Mouse (Mus musculus): ENCODE data around the gene Cyp2j5. TPM values are rescaled to one million over a fixed set of nuclear protein-coding genes. Genes with fewer than 3 reads are reported as not detected.
"Not testable (repeated sequence)": the region's sequence is repeated elsewhere in the genome, so short reads cannot be mapped to it uniquely, and the experiment has no call there.

Cyp2j5 gene
- not detected for total RNA-seq (2021)
- long read RNA-seq, experiment 1, partial matches to known transcripts, result 0 of 1 reads
- long read RNA-seq, experiment 1, other reads (novel, unspliced or antisense), result 1 of 1 reads
- long read RNA-seq, experiment 2, result 0 reads

DNA sequence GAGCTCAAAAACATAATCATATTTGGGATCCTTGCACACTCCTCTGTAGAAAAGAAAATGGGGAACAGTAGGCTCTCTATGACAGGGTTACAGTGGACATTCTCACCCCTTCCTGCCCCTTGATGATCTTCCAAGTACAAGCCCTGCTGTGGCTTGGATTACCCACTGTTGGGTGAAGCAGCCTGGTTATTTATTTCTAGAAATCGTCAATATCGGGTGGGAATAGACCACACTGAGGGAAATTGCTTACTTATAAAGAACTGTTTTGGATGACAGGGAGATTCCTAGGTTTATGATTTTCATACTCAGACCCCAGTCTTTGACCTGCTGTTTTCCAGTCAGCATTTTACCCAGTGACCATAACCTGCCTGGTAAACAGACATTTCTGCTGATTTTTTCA is at the start of gene Cyp2j5:
TSS of gene Cyp2j5 (minus strand) at position 164 of the 400 bp plus-strand sequence.
- intact Hi-C loops (cut with DNase I), result no loop called here
- DNase-seq, result no peak

DNA sequence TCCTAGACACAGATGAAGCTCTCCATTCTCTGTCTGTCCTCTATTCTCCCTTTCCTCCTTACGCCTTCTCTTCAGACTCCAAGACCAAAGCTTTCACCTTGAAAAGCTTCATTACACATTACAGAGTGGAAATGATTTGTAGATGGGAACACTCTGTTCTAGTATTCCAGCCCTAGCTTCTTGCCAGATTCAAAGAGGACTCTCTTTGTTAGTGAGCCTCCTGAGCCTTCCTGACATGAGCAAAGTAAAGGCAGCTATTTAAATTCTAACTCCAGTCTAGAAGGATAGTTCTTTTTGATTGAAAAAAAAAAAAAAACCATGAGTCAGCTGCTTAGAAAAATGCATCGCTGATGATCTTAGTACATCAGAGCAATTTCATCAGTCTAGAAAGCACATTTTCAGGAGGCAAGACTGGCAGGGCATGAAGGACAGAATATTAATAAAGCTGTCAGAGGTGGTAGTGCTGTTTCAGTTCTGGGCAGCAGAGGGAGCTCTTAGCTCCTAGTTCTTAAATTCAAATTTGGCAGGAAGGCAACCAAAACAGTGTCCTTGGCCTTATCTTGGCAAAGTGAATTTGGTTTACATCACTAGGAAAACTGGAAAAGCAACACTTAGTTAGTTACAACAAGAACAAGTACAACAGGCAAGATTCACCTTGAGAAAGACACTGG is 41.5 kb upstream of the Cyp2j5 start:
- DNase-seq, result peak; percentile 22 to 61
- intact Hi-C loops (cut with DNase I), result no loop called here

DNA sequence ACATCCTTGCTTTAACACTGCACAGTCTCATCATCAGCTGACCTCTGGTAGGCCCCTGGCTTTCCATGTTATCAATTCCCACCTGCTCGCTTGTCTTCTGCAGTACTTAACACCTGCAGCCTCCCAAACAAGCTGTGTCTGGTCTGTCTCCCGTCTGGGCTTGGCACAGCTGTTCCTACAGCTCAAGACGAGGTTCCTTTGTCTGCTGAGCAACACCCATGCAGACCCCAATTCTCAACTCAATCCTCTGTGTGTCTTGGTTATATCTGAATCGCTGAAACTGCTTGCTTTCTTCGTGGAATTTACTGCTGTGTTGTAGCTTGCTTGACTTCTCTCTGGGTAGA is 34.2 kb upstream of the Cyp2j5 start:
- no peak for DNase-seq
- intact Hi-C loops (cut with DNase I), result no loop called here

DNA sequence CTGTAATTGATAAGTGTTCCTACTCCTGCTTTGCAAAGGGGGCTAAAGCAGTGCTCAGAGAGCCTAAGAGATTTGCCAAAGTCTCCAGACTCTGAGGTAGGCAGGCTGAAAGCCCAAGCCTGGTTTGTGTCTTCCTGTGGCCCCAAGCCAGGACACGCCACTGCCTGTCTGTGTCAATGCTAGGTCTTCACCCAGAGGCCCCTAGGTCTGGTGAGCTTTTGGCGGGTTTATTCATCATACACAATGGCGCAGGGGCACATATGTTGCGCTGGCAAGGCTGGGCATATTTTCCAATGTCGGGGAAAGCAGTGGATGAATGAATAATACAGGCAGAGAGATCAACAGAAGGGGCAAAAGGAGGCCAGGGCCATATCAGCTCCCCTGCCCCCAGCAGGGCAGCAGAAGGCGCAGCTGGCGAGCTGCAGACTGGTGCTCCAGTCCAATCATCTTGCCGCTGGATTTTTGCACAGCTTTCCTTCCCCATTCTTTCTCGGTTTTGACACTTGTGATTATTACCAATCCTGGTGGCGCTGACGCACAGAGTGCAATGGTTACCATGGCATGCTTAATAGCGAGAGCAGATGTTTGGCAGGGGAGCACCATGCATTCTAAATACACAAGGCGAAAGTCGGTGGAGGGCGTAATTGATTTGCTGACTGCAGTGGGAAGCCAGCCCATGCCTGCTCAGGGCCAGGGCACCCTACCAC is 33.7 kb upstream of the Cyp2j5 start:
- intact Hi-C loops (cut with DNase I), result no loop called here

DNA sequence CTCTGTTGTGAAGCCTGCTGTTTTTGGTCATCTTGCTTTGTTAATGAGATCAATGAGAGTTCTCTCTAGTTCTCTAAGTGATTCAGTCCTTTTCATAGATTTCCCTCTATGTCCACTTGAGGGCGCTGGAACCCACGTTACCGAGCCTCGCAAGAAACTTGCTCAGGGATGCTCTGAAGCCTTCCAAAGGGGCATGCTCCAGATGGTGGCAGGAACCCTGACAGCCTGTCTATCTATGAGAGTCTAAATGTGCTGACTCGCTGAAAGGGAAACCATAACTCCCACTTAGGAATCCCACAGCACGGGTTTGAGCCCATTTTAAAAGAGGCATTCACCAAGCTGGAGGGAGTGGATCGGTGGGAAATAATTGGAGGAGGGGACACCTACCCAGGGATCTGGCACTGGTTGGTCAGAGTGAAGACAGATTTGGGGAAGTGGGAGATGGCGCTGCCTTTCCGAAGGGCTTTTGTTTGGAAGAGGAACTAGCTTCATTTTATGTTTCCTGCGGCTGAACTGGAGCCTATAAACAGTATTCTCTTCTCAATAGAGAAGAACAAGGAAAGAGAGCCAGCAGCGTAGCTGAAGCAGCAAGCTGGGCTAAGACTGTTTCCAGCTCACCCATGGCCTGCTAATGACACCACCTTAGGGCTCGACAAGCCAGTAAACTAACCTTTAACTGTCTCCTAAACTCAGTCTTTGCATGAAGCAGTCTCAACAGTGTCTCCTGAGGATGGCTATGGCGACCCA is 32.8 kb upstream of the Cyp2j5 start:
- peak; percentile 9 to 41 for DNase-seq
- intact Hi-C loops (cut with DNase I), result no loop called here

More for the DNA sequence above, 33.7 kb upstream of the Cyp2j5 start:
- no peak for DNase-seq

DNA sequence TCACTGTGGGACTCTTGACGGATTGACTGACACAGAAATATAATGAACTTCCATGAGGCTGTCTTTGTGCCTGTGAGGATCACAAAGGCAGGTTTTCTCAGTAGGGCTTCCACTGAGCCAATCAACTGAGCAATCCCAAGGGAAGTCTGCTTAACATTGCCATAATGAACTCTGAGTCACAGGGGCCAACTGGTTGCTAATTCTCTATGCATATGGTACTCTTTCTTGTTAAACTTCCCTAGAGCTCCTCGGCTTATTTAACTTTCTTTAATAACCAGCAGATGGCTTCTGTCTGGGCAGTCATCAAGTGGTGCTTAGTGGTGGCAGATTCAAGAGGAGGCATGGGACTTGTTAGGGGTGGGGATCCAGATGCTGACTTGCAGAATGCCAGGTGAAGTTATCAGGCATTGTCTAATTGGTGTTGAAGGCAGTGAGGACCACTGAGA is 23.4 kb upstream of the Cyp2j5 start:
- no peak for DNase-seq
- intact Hi-C loops (cut with DNase I), result no loop called here

DNA sequence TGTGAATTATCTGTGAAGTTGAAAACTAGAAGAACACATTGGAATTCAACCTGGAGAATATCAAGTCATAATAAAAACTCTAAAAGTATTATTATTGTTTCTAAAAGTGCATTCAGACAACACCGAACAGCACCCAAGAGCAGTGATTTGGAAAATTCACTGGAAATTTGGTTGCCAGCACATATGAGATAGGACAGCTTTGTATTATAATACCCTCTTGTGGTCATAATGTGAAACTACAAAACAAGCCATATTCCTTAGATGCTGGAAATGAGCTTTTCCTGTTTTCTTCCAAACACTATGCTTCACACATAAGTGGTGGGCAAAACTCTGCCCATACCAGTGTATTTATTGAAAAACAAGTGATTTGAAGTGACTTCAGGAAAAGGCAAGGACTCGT is 19.5 kb upstream of the Cyp2j5 start:
- intact Hi-C loops (cut with DNase I), result no loop called here
- no peak for DNase-seq

DNA sequence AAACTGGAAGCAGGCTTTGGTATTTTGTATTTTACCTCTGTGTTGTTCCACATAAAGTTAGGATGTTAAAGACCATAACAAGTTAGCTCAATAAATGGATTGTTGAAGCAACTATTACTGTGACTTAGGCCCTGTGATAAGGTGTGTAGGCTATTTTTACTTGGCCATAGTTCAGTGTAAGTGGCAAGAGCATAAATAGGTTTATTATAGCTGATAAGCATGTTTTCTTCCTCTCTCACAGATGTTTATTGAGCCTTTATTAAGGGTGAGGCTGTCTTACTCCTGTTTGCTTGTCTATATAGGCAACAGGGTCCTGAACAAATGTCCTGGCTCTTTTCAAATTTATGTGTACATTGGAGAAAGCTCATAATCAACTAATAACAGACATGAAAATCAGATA is 17.0 kb upstream of the Cyp2j5 start:
- no peak for DNase-seq
- intact Hi-C loops (cut with DNase I), result no loop called here

DNA sequence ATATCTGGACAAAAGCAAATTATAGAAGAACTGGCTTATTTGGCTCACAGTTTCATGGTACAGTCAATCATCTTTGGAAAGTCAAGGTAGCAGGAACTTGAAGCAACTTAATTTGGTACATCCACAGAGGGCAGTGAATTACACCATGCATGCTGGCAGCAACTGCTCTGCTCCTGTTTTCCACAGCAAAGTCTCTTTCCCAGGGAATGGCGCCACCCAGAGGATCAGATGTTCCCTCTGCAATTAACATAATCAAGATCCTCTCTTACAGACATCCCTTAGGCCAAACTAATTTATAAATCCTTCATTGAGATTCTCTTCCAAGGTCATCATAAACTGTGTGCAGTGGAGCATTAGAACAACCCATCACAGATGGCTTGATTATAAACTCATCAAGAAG is 16.3 kb upstream of the Cyp2j5 start:
- intact Hi-C loops (cut with DNase I), result no loop called here
- peak; percentile 19 to 32 for DNase-seq

DNA sequence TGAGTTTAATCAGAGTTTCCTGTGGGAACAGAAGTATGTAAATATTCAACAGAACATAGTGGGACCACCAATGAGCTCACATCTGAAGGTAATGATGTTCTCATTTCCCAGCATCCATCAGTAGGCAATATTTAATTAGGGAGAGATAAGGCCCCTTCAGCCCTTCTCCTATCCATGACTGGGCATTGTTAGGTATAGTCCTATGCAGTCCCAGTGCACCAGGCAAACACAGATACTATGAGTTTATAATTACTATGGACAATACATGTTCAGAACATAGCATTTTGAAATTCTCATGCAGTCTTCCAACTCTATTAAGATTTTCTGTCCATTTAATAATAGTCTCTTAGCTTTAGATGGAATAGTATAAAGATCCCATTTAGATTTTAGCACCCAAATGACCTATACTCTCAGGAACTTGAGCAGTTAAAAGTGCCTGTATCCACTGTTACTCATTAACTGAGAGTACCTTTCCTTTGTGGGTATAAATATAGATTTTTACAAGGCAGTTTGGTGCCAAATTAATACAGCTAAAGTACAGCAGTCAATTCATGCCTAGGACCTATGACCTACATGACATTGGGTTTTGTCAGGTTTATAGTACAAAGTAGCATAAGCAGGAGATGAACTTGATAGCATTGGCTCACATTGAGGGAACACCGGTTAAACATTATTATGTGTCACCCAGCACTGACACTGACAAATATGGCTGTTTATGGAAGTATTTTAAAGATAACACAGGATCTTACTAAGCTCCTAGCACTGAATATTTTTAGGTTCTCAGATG is 907 bp upstream of the Cyp2j5 start:
- no peak for DNase-seq
- intact Hi-C loops (cut with DNase I), result no loop called here

DNA sequence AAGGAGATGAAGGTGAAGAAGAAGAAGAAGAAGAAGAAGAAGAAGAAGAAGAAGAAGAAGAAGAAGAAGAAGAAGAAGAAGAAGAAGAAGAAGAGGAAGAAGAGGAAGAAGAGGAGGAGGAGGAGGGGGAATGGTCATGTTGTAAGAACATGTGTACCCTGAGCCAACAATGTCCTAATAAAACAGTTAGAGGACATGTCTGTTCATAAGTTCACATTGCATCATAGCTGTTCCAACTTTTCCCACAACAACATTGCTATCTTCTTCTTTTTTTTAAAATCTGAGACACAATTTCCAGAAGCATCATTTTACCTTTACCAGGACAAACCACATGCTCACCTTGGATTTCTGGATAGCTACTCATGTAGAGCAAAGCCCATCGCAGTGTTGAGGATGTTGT is 28.5 kb downstream of the Cyp2j5 start:
- intact Hi-C loops (cut with DNase I), result no loop called here
- no peak for DNase-seq

DNA sequence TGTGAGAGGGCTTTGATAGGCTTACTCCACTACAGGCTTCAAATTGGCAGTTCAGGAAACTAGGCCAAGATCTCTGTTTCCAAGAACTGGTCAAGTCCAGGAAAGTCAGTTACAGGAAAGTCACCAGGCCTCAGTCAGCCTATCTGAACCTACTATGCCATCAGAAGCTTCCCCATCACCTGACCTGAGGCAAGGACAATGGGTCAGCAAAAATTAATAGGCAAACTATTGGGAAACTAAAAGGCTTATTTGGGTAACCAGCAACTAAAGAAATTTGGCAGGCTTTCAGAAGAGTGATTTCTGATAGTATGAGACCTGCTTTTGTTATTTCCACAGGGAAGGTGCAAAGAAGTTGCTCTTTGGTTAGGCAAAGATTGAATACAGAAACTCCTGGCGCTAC is 41.5 kb downstream of the Cyp2j5 start:
- intact Hi-C loops (cut with DNase I), result no loop called here
- DNase-seq, result no peak

DNA sequence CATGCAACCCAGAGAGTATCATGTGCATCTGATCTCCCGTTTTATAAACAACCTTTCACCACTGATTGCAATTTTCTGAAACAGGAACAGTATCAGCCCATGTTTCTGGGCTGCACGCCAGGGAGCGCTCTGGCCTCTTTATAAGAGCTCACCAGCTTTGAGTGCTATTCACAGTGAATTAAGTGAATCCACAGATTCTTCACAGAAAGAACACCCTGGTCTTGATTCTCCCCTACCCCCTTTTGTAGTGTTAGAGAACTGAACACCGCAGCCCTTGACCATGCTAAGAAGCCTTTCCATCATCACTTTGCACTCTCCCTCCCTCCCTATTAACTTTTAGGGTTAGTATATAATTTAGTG is 72.2 kb downstream of the Cyp2j5 start:
- intact Hi-C loops (cut with DNase I), result loop anchor here (5.0 kb wide), 1 partner anchor 39 kb away; the partner anchor contains the start of gene Cyp2j6
- peak; percentile 70 to 72 for DNase-seq

DNA sequence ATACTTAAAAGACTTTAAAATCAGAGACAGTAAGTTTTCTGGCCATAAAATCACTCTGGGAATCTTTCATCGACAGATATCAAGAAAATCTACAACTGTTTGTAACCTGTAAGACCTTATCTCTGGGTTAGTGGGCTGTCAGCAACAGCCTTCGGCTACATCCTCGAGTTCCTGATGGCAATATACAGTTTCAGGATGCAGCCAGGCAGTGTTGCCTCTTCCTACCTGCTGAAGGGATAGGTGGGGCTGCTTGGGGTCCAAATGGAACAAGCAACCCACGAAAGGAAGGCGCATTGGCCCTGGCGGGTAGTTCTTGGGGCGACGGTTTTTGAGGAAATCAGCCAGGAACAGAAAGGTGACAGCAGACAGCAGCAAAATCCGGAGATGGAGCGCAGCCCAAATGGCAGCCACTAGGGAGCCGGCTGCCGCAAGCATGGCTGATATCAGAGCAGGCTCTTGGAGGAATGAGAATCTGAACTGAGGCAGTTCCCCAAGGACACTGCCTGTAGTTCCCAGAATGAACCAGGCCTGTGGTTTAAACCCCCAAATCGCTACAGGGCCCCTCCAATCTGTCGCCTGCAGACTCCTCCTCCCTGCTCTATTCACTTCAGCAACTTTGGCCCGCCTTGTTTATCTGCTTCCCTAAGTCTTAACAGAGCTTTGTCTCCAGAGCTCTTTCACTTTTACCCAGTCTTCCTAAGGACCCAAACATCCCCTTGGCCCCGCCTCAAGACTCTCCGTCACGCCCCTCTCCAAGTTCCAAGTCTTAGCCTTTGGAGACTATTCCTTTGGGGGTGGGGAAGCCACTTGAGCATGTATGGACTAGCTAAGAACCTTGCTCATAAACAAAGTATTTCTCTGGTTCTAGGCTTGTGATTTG is 72.8 kb downstream of the Cyp2j5 start, which contains the start of gene Cyp2j9:
TSS of gene Cyp2j9 (minus strand) at position 668 of the 880 bp plus-strand sequence.
- intact Hi-C loops (cut with DNase I), result loop anchor here (5.0 kb wide), 1 partner anchor 39 kb away; the partner anchor contains the start of gene Cyp2j6

DNA sequence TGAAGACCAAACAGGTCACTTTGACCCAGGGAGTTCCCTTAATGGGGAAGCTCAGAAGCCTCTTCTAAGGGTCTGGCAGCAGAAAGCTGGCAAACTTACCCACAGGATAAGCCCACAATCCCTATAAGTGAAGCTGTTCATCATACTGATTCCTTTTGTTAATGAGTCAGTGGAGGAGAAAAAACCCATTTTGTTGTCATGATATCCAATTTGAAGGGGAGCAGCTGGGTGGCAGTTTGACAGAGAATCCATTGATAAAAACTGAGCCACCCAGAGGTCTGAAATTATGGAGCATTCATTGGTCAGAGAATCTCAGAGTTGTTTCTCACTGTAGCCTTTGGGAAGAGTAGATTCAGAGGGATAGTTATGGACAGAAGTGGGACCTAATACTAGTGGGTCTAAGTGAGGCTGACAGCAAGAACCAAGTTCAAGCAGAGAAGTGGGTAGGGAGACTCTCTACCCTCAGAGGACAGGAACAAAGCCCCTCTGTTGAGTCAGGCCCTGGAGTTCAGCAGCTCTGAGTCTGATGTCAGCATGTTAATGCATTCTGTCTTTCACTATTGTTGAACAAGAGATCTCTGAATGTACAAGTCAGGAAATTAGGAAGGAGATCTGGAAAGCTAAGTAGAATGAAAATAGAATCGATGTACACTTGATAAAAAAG is 82.4 kb downstream of the Cyp2j5 start:
- intact Hi-C loops (cut with DNase I), result no loop called here
- DNase-seq, result no peak

More for the DNA sequence above, 72.8 kb downstream of the Cyp2j5 start, which contains the start of gene Cyp2j9:
- peak; percentile 70 to 75 for DNase-seq

DNA sequence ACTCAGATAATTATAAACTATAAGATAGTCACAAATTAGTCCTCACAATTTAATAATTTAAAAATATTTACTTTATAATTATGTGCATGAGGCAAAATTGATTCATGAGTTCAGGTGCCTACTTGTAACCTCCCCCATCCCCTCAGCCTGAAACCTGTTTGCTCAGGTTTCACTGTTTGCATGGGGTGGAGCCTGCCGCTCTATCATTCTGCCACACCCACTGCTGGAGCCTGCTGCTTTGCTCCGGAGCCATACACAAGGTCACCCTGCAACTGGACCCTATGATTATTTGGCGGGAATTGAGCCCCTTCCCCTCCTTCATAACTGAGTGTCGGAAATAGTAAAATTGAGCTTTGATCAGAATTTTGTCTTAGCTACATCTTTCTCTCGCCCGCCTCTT is 83.6 kb downstream of the Cyp2j5 start:
- intact Hi-C loops (cut with DNase I); DNase-seq: not testable (repeated sequence)

Measured in heart, postnatal 14 days (tissue).